Mouse (Mus musculus) B cell, adult (primary cell): Measurements from ENCODE around the gene Hint1. TPM values are rescaled to one million over a fixed set of nuclear protein-coding genes. Genes with fewer than 3 reads are reported as not detected.

Experiments
- total RNA-seq: library from RNA; stranded (reverse); gene quantifications from 4 replicates; pipeline ENCODE4 v1.2.4, GENCODE M21; 2023; ENCODE audit not compliant: inconsistent age

The Hint1 gene
- 113 to 145 TPM (median 122 TPM) in 4 replicates for total RNA-seq

GRCm38 (mm10) chr11:54866119-54867048, at the start of gene Hint1:
Gene Hint1 (plus strand): TSS chr11:54866383.

GRCm38 (mm10) chr11:54860256-54861038, 5.7 kb upstream of the Hint1 start, which contains the start of gene Lyrm7:
Gene Lyrm7 (minus strand): TSS chr11:54860916.

GRCm38 (mm10) chr11:54902333-54903323, 36.4 kb downstream of the Hint1 start, which contains the start of gene Gpx3:
Gene Gpx3 (plus strand): TSS chr11:54902453.

Other genes with a start within 250 kb of the Hint1 start
- gene Cdc42se2, start 78.7 kb upstream of the Hint1 start, total RNA-seq: 132 to 142 TPM (median 135 TPM) in 4 replicates
- 5.7 to 6.6 TPM (median 6.4 TPM) in 4 replicates for gene Lyrm7, start 5.5 kb upstream of the Hint1 start, total RNA-seq
- not detected in 4 replicates for gene Gpx3, start 36.1 kb downstream of the Hint1 start, total RNA-seq
- 95.9 to 111 TPM (median 103 TPM) in 4 replicates for gene Tnip1, start 96.5 kb downstream of the Hint1 start, total RNA-seq
- gene Anxa6, start 167.1 kb downstream of the Hint1 start, total RNA-seq: 239 to 261 TPM (median 254 TPM) in 4 replicates
- gene Ccdc69, start 211.7 kb downstream of the Hint1 start, total RNA-seq: 38.7 to 43.6 TPM (median 41.7 TPM) in 4 replicates
- 119 to 129 TPM (median 126 TPM) in 4 replicates for gene Gm2a, start 231.7 kb downstream of the Hint1 start, total RNA-seq